ENCODE assay signal across 2 mouse cellular contexts in the genomic region with DNA sequence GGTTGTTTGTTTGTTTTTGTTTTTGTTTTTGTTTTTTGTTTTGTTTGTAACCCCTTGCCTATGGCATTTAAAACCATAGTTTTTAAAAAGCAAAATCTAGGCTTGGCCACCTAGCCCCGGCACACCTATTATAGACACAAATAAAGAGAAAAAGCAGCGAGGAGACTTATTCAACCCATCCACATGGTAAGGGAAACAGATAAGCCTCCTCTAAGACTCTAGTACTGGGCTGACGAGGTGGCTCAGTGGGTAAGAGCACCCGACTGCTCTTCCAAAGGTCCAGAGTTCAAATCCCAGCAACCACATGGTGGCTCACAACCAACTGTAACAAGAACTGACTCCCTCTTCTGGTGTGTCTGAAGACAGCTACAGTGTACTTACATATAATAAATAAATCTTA. TPM values are rescaled to one million over a fixed set of nuclear protein-coding genes. Genes with fewer than 3 reads are reported as not detected.
"Had no signal": no experiment of that assay in that cellular context is flagged by ENCODE, and none has a peak within 500 bp of the region (broad histone marks: within the 10 kb centered on the region; RNA-seq: fewer than 3 reads in every experiment).

No protein-coding gene starts in this region.

RNA-seq across cellular contexts. Expression of a gene that starts 41.5 kb away (rescaled TPM):
- total RNA-seq: common myeloid progenitor, adult 5-6 weeks; granulocyte monocyte progenitor cell, adult 5-6 weeks had no signal
